Mouse (Mus musculus): ENCODE measurements at regions not wholly inside any gene's neighbourhood (a gene's known extent, or its start where the extent isn't known, plus 50 kb on each side); places are given as distances from the start of the nearest gene placed in this dataset.
A peak's percentile ranks its signal among the peaks of the same experiment; 100 is the strongest.

DNA sequence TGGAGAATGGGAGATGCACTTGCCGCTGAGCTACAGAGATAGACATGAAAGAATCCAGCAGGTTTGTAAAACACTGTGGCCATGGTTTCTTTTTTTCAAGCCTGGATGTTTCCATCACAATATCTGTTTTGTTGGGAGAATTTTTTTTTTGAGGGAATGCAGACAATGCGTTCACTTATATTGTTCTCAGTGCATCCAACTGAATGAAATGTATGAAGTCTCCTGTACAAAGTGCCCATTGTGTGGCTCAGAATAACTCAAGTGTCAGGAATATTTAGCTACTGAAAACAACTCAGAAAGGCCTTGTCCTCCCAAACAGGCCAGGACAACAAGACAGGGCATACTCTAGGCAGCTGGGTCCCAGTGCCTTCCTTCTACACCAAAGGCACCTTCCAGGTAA lies 120.3 kb upstream of the Ado start:
- no peak for ATAC-seq (ENCODE audit: extremely low read depth, insufficient number of reproducible peaks, low FRiP score, low TSS enrichment)
- WGBS = 84% methylated on average over 2 of the region's 2 CpGs

DNA sequence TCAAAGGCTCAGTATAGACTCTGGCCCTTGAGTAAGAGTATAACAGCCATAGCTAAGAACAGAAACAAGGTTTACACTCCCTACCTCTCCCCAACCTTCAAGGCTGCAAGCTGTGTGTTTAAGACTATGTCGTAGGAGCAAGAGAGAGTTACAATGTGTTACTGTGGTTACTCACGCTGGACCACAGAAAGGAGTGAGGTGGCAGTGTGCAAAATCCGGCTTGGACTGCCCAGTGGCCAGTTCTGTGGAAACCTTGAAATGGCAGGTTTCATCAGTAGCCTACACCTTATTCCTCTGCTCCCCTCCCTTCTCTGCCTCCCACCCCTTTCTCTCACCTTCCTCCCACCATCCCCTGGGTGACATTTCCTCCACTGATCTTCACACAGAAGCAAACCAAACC lies 114.3 kb upstream of the Ado start:
- H3K9ac ChIP-seq = no peak overlapping the region
- H3K36me3 ChIP-seq = no peaks in the 10 kb centered on the region
- H3K4me3 ChIP-seq = no peak overlapping the region
- WGBS = 54% methylated on average over 3 of the region's 3 CpGs
- no peak overlapping the region for H3K27ac ChIP-seq (replicated peaks)
- H3K4me2 ChIP-seq = no peak overlapping the region
- ATAC-seq (ENCODE audit: extremely low read depth, insufficient number of reproducible peaks, low FRiP score, low TSS enrichment) = no peak
- no peaks in the 10 kb centered on the region for H3K4me1 ChIP-seq
- H3K27me3 ChIP-seq (replicated peaks) = no peaks in the 10 kb centered on the region
- H3K9me3 ChIP-seq = no peaks in the 10 kb centered on the region

More for the DNA sequence above, 120.3 kb upstream of the Ado start:
- Histone ChIP-seq H3K27ac (replicated peaks) (no peak overlapping the region), H3K27me3 (replicated peaks) (no peaks in the 10 kb centered on the region), H3K4me1 (peaks cover 20% of the 10 kb centered on the region), H3K9ac (no peak overlapping the region), H3K4me3 (no peak overlapping the region), H3K36me3 (no peaks in the 10 kb centered on the region), H3K9me3 (no peaks in the 10 kb centered on the region), H3K4me2 (no peak overlapping the region)

DNA sequence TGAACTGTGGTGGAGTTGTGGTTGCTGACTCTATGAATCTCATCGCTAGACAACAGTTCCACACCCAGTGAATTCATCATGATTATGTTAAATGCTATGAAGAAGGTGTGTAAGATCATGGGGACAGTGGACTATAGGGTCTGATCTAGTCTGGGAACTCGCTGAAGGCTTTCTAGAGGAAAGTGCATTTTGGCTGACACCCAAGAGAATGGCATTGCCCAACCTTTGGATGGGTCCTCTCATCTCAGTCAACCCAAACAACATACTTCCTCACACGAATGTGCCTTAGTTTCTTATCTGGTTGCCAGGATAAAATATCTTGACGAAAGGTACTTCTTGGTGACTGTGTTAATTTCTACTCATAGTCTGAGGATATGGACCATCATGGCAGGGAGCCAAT lies 112.9 kb upstream of the Ado start:
- ATAC-seq (ENCODE audit: extremely low read depth, insufficient number of reproducible peaks, low FRiP score, low TSS enrichment) = no peak
- Histone ChIP-seq H3K9ac (no peak overlapping the region), H3K27me3 (replicated peaks) (no peaks in the 10 kb centered on the region), H3K9me3 (no peaks in the 10 kb centered on the region), H3K4me1 (no peaks in the 10 kb centered on the region), H3K4me2 (no peak overlapping the region), H3K36me3 (no peaks in the 10 kb centered on the region), H3K4me3 (no peak overlapping the region), H3K27ac (replicated peaks) (no peak overlapping the region)
- WGBS = 74% methylated on average over 4 of the region's 4 CpGs

DNA sequence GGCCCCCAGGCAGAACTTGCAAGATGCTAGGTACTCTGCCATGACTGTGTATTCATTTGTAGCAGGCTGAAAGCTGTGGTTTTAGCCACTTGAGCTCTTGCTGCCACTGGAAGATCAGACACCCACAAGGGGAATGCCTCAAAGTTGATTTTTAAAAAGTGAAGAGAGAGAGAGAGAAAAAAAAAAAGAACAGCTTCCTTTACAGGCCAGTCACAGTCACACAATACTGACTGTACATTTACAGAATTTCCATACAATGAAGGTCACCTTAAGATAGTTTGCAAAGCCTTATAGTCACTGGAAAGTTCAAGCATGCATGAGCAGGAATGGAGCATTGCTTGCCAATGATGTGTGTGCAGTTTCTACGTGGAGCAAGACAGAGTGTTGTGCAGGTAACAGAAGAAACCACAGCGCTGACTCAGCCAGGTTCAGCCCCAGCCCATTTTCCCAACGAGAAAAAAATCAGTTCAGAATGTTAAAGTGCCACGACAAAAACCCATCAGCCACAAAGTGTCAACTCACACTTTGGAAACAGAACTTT lies 109.3 kb upstream of the Ado start:
- Histone ChIP-seq H3K9me3 (no peaks in the 10 kb centered on the region), H3K4me2 (no peak overlapping the region)

DNA sequence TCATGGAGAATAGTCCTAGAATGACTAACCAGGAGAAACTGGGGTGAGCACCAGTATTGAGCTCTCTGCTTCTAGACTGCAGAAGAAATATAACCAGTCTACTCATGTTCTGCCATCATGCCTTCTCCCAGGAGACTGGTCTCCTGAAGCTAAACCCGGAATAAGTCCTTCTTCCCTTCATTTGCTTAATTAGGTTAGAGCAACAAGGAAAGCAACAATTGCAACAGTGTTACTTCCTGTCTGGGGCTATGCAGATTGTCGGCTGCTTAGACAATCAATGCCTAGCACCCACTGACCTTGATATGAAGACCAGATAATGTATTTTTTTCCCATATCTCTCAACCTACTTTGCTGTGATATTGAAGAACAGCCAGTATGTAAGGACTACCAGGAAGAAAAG lies 108.5 kb upstream of the Ado start:
- Histone ChIP-seq H3K4me1 (no peaks in the 10 kb centered on the region), H3K27ac (replicated peaks) (no peak overlapping the region), H3K4me3 (no peak overlapping the region), H3K9ac (no peak overlapping the region), H3K4me2 (no peak overlapping the region), H3K27me3 (replicated peaks) (no peaks in the 10 kb centered on the region), H3K9me3 (no peaks in the 10 kb centered on the region), H3K36me3 (no peaks in the 10 kb centered on the region)
- WGBS = 63% methylated on average over 2 of the region's 2 CpGs
- ATAC-seq (ENCODE audit: extremely low read depth, insufficient number of reproducible peaks, low FRiP score, low TSS enrichment) = no peak

More for the DNA sequence above, 109.3 kb upstream of the Ado start:
- no peak for ATAC-seq (ENCODE audit: extremely low read depth, insufficient number of reproducible peaks, low FRiP score, low TSS enrichment)
- WGBS = 65% methylated on average over 4 of the region's 4 CpGs
- no peaks in the 10 kb centered on the region for H3K27me3 ChIP-seq (replicated peaks)
- no peak overlapping the region for H3K4me3 ChIP-seq
- H3K4me1 ChIP-seq = no peaks in the 10 kb centered on the region
- no peak overlapping the region for H3K9ac ChIP-seq
- no peak overlapping the region for H3K27ac ChIP-seq (replicated peaks)
- H3K36me3 ChIP-seq = no peaks in the 10 kb centered on the region

DNA sequence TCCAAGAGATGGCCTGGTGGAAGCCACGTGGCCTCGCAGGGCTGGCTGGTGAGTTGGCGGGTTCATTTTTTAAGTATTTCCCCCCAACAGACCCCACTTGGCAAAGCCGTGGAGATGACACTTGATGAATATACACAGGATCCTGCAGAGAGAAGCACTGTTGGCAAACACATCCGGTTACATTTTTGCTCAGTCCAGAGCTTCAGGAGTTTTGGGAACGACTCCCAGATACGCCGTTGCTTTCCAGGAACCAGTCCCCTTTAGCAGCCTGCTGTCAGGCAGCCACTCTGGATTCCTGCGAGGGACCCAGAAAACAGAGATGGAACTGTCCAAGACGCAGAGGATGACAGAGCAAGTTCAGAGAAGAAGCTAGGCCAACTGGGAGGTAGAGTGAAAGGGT lies 105.8 kb upstream of the Ado start:
- H3K9ac ChIP-seq = no peak overlapping the region

DNA sequence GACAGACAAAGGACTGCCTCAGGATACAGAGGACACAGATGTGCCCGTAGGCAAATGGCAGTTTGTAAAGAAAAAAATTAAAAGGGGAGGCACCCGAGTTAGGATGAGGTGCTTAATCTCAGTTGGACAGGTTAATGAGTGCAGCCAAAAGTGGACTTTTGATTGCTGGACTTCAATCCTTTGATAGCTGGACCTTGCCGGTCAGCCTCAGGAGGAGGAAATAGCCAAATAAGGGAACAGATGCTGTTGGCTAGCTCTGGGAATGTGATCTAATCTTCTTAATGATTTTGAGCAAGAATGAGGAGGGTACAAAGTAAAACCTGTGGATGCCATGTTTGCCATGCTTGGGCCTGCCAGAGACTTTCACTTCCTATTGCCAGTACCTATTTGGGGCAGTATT lies 103.5 kb upstream of the Ado start:
- Histone ChIP-seq H3K9ac (no peak overlapping the region), H3K4me2 (no peak overlapping the region), H3K36me3 (no peaks in the 10 kb centered on the region), H3K27ac (replicated peaks) (no peak overlapping the region), H3K9me3 (no peaks in the 10 kb centered on the region), H3K4me1 (peaks cover 13% of the 10 kb centered on the region), H3K4me3 (no peak overlapping the region), H3K27me3 (replicated peaks) (no peaks in the 10 kb centered on the region; the same call in 1 of the 2 replicates)
- WGBS = 51% methylated on average over 3 of the region's 3 CpGs
- no peak for ATAC-seq (ENCODE audit: extremely low read depth, insufficient number of reproducible peaks, low FRiP score, low TSS enrichment)

More for the DNA sequence above, 105.8 kb upstream of the Ado start:
- ATAC-seq (ENCODE audit: extremely low read depth, insufficient number of reproducible peaks, low FRiP score, low TSS enrichment) = no peak
- H3K4me2 ChIP-seq = no peak overlapping the region
- 85% methylated on average over 10 of the region's 10 CpGs for WGBS
- H3K4me1 ChIP-seq = no peaks in the 10 kb centered on the region
- no peak overlapping the region for H3K27ac ChIP-seq (replicated peaks)
- H3K27me3 ChIP-seq (replicated peaks) = no peaks in the 10 kb centered on the region
- no peaks in the 10 kb centered on the region for H3K36me3 ChIP-seq
- no peak overlapping the region for H3K4me3 ChIP-seq
- no peaks in the 10 kb centered on the region for H3K9me3 ChIP-seq

DNA sequence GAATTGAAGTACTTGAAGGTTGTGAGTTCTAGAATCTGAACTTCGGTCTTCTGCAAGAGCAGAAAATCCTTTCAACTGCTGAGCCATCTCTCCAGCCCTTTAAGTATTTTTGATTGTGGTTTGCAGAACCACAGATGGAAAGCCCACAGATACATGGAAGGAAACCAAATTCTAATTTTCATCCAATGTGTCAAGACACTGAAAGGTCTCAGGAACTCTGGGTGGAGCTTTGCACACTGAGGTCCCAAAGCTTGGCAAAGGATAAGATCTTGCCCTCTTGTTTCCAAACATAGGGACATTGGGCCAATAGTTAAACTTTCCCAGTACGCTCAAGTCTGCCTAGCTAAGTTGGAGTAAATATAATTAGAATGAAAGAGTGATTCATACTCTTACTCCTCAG lies 102.6 kb upstream of the Ado start:
- no peaks in the 10 kb centered on the region; the same call in 1 of the 2 replicates for H3K27me3 ChIP-seq (replicated peaks)
- no peak overlapping the region for H3K4me3 ChIP-seq
- H3K36me3 ChIP-seq = no peaks in the 10 kb centered on the region
- no peak overlapping the region for H3K27ac ChIP-seq (replicated peaks)
- 75% methylated on average over 2 of the region's 2 CpGs for WGBS
- no peak overlapping the region for H3K4me2 ChIP-seq
- no peak for ATAC-seq (ENCODE audit: extremely low read depth, insufficient number of reproducible peaks, low FRiP score, low TSS enrichment)
- no peak overlapping the region for H3K9ac ChIP-seq
- H3K9me3 ChIP-seq = no peaks in the 10 kb centered on the region
- peaks cover 17% of the 10 kb centered on the region for H3K4me1 ChIP-seq

DNA sequence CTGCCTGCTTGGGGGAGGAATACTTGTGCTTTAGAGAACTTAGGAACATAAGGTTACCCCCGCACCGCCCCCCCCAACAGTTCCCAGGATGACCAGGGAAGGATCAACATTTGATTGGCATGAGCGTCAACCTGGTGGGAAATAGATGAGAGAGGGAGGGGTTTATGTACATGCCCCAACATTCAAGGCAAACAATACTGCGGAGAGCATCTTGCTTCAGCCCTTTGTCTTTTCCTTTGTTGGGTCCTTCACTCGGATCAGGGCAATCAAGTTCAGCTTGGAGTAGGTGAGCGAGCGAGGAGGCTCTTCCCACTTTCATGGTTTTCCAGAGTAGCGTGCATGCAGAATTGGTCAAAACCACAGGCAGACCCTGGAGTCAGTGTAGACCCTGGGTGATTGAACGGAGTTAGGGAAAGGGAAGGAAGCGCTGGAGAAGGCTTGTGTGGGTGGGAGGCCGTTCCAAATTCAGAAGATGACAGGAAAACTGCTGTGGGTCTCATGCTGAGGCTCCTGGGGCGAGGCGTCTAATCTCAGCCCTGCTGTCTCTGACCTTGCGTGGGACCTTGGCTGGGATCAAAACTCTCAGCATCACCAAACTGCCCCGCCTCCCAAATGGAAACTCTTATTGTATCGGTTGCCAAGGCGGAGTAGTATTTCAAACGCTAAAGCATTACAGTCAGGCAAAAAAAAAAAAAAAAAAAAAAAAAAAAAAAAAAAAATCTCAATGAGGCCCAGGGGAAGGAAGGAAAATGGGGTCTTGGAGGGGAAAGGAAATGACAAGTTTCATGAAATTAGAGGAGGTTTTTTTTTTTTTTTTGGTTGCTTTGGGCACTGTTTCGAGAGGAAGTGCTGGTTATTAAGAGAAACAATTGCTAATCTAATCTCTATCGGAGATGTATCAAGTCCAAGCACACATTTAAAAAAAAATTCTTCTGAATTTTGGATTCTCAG lies 99.3 kb upstream of the Ado start:
- Histone ChIP-seq H3K36me3 (no peaks in the 10 kb centered on the region), H3K4me2 (peak overlapping the region; percentile 67), H3K27ac (replicated peaks) (0 out of 2 replicates have a peak overlapping the region, but pooled peaks have one; percentile 12), H3K4me1 (peaks cover 28% of the 10 kb centered on the region), H3K4me3 (peak overlapping the region; percentile 40), H3K9ac (peak overlapping the region; percentile 64), H3K9me3 (no peaks in the 10 kb centered on the region), H3K27me3 (replicated peaks) (no peaks in the 10 kb centered on the region; the same call in 1 of the 2 replicates)
- WGBS = 21% methylated on average over 20 of the region's 20 CpGs
- no peak for ATAC-seq (ENCODE audit: extremely low read depth, insufficient number of reproducible peaks, low FRiP score, low TSS enrichment)

DNA sequence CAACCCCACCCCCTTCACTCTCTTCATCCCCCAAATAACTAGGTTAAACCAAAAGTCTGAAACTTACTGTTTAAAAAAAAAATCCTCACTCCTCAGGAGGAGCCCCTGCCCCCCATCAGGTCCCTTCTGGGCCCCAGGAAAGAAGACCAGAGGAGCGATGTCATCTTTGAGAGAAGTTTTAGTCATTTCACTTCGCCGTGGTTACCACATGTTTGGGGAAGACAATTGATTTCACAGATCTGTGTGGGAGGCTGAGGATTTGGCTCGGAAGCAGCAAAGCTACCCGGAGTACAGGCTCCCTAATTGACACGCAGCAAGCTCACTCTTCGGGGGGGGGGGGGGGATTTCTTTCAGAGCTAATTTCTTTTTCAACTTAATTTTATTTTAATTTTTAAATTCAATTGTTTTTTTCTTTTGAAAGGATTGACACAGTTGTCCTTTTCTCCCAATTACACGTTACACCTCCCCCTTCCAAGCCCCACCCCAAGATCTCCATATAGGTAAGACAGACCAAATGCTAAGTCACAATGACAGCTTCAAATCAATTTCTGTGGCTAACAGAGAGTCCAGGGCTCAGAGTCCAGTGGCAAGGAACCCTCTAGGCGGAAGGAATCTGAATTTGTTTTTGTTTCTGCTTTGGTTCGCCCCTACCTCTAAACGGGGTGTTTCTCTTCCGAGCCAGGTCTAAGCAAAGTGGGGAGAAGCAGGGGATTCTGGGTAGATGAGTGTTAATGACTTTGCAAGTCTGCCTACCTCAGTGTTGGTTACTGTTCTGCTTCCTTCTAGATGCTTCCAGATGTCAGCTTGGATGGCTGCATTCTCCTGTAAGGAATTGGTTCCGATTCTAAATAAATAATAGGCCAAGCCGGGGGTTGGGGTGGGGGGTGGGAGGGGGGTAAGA lies 98.2 kb upstream of the Ado start:
- Histone ChIP-seq H3K9ac (peak overlapping the region; percentile 64), H3K4me2 (peak overlapping the region; percentile 67), H3K9me3 (no peaks in the 10 kb centered on the region), H3K27ac (replicated peaks) (no peak overlapping the region), H3K27me3 (replicated peaks) (no peaks in the 10 kb centered on the region; the same call in 1 of the 2 replicates), H3K4me1 (peaks cover 28% of the 10 kb centered on the region), H3K4me3 (peak overlapping the region; percentile 40), H3K36me3 (no peaks in the 10 kb centered on the region)
- WGBS = 26% methylated on average over 14 of the region's 14 CpGs
- ATAC-seq (ENCODE audit: extremely low read depth, insufficient number of reproducible peaks, low FRiP score, low TSS enrichment) = no peak

DNA sequence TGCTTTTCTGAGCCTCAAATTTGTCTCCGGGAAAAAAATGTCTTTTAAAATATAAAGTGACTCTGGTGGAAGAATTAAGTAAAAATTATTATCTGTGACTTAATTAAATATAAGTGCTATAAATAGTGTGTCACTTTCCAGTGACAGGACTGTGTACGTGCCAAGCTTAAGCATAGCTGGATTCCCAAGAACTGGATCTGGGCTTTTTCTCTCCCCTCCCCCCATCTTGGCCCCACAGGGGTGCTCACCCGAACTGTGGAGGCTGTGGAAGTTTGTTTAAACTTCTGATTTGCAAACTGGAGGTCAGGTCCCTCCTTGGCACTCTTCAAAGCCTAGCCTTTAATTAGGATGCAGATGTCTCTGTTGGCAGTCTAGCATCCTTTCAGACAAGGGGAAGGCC lies 97.1 kb upstream of the Ado start:
- Histone ChIP-seq H3K4me2 (no peak overlapping the region), H3K27ac (replicated peaks) (no peak overlapping the region), H3K9ac (no peak overlapping the region), H3K4me1 (peaks cover 28% of the 10 kb centered on the region), H3K9me3 (no peaks in the 10 kb centered on the region), H3K36me3 (no peaks in the 10 kb centered on the region), H3K4me3 (no peak overlapping the region), H3K27me3 (replicated peaks) (no peaks in the 10 kb centered on the region; the same call in 1 of the 2 replicates)
- WGBS = 45% methylated on average over 3 of the region's 3 CpGs
- ATAC-seq (ENCODE audit: extremely low read depth, insufficient number of reproducible peaks, low FRiP score, low TSS enrichment) = no peak
